Mouse (Mus musculus) MEL (cell line): ENCODE results near the gene Epb41l2. TPM values are rescaled to one million over a fixed set of nuclear protein-coding genes. Genes with fewer than 3 reads are reported as not detected.

Experiments
- DNase-seq: peaks from one replicate; pipeline ENCODE4 v3.0.0; 2011; ENCODE audit warnings: low read depth, low spot score
- H3K27ac ChIP-seq: 2 replicates; pipeline ENCODE4 v1.5.1; 2012; ENCODE audit warnings: low read depth, mild to moderate bottlenecking, control low read depth, low read length, moderate library complexity; ENCODE audit not compliant: control insufficient read depth
- H3K27me3 ChIP-seq, 2 experiments: fragments of 150-350 bp in 1 of 2; sonication (generic) in 1 of 2; 2 replicates each; pipeline ENCODE4 v1.6.1; 2012; ENCODE audit warnings: low read length in 2 of 2, mild to moderate bottlenecking in 2 of 2, improper control_type of control experiment in 1 of 2, moderate library complexity in 1 of 2; ENCODE audit not compliant: insufficient read depth in 2 of 2, control insufficient read depth in 1 of 2
- H3K36me3 ChIP-seq, 2 experiments: 2 replicates each; pipeline ENCODE4 v1.6.1; 2012 to 2014; ENCODE audit warnings: low read length in 2 of 2, improper control_type of control experiment in 1 of 2, inconsistent platforms in 1 of 2, mild to moderate bottlenecking in 1 of 2; ENCODE audit not compliant: insufficient read depth in 2 of 2, control insufficient read depth in 1 of 2
- H3K4me1 ChIP-seq, 2 experiments: fragments of 150-350 bp in 1 of 2; sonication (generic) in 1 of 2; 2 replicates each; pipeline ENCODE4 v1.6.1; 2012; ENCODE audit warnings: low read length in 2 of 2, improper control_type of control experiment in 1 of 2, mild to moderate bottlenecking in 1 of 2; ENCODE audit not compliant: insufficient read depth in 2 of 2, control insufficient read depth in 1 of 2
- H3K4me3 ChIP-seq, 2 experiments: fragments of 150-350 bp in 1 of 2; sonication (generic) in 1 of 2; 2 replicates each; pipeline ENCODE4 v1.5.1; 2012; ENCODE audit warnings: low read depth in 2 of 2, low read length in 2 of 2, mild to moderate bottlenecking in 2 of 2, moderate library complexity in 2 of 2, control low read depth in 1 of 2, improper control_type of control experiment in 1 of 2; ENCODE audit not compliant: control insufficient read depth in 1 of 2, insufficient read depth in 1 of 2
- H3K79me2 ChIP-seq: 2 replicates; pipeline ENCODE4 v1.6.1; 2012; ENCODE audit warnings: mild to moderate bottlenecking, low read length, moderate library complexity; ENCODE audit not compliant: control insufficient read depth, poor library complexity, insufficient read depth
- H3K9ac ChIP-seq: 2 replicates; pipeline ENCODE4 v1.6.1; 2012; ENCODE audit warnings: low read depth, mild to moderate bottlenecking, control low read depth, low read length, moderate library complexity; ENCODE audit not compliant: control insufficient read depth, poor library complexity, severe bottlenecking
- H3K9me3 ChIP-seq: fragments of 150-350 bp; sonication (generic); replicated peaks from 2 replicates; pipeline ENCODE4 v1.6.1; 2012; ENCODE audit warnings: mild to moderate bottlenecking, low read length, improper control_type of control experiment, moderate library complexity; ENCODE audit not compliant: insufficient read depth
- BHLHE40 ChIP-seq: IDR thresholded peaks from 2 replicates; pipeline ENCODE4 v1.6.1; 2012; ENCODE audit warnings: low read depth, mild to moderate bottlenecking, inconsistent platforms, low read length, improper control_type of control experiment, borderline replicate concordance
- CHD2 ChIP-seq: IDR thresholded peaks from 2 replicates; pipeline ENCODE4 v1.6.1; 2011; ENCODE audit warnings: low read length, improper control_type of control experiment
- EP300 ChIP-seq, 2 experiments: IDR thresholded peaks; 2 replicates each; pipeline ENCODE4 v1.6.1; 2011; ENCODE audit warnings: improper control_type of control experiment in 2 of 2, low read length in 2 of 2, low read depth in 1 of 2, mild to moderate bottlenecking in 1 of 2
- GABPA ChIP-seq: IDR thresholded peaks from 2 replicates; pipeline ENCODE4 v1.6.1; 2012; ENCODE audit warnings: low read depth, mild to moderate bottlenecking, inconsistent platforms, low read length, improper control_type of control experiment, moderate library complexity
- GATA1 ChIP-seq: IDR thresholded peaks from 2 replicates; pipeline ENCODE4 v1.6.1; 2011; ENCODE audit warnings: low read depth, low read length, improper control_type of control experiment
- HCFC1 ChIP-seq: IDR thresholded peaks from 2 replicates; pipeline ENCODE4 v1.6.1; 2012; ENCODE audit warnings: low read depth, mild to moderate bottlenecking, inconsistent platforms, low read length, improper control_type of control experiment, moderate library complexity
- JUND ChIP-seq: IDR thresholded peaks from 2 replicates; pipeline ENCODE4 v1.6.1; 2011; ENCODE audit warnings: low read depth, mild to moderate bottlenecking, improper control_type of control experiment, low read length
- MAFK ChIP-seq: IDR thresholded peaks from 2 replicates; pipeline ENCODE4 v1.6.1; 2011; ENCODE audit warnings: low read depth, mild to moderate bottlenecking, low read length, improper control_type of control experiment, borderline replicate concordance
- MAX ChIP-seq: IDR thresholded peaks from 2 replicates; pipeline ENCODE4 v1.6.1; 2011; ENCODE audit warnings: low read length, improper control_type of control experiment
- MAZ ChIP-seq: IDR thresholded peaks from 2 replicates; pipeline ENCODE4 v1.6.1; 2012; ENCODE audit warnings: low read depth, mild to moderate bottlenecking, inconsistent platforms, low read length, improper control_type of control experiment
- MEF2A ChIP-seq: IDR thresholded peaks from 2 replicates; pipeline ENCODE4 v1.6.1; 2014; ENCODE audit warnings: low read depth, mild to moderate bottlenecking, inconsistent platforms, low read length, improper control_type of control experiment; ENCODE audit not compliant: poor library complexity, insufficient replicate concordance, severe bottlenecking; ENCODE audit errors: extremely low read depth
- MXI1 ChIP-seq: IDR thresholded peaks from 2 replicates; pipeline ENCODE4 v1.6.1; 2011; ENCODE audit warnings: mild to moderate bottlenecking, low read depth, low read length, improper control_type of control experiment
- MYC ChIP-seq: IDR thresholded peaks from 2 replicates; pipeline ENCODE4 v1.6.1; 2011; ENCODE audit warnings: low read depth, mild to moderate bottlenecking, low read length, improper control_type of control experiment, moderate library complexity
- NRF1 ChIP-seq: IDR thresholded peaks from 2 replicates; pipeline ENCODE4 v1.6.1; 2014; ENCODE audit warnings: low read depth, mild to moderate bottlenecking, inconsistent platforms, low read length, improper control_type of control experiment, moderate library complexity; ENCODE audit not compliant: poor library complexity, insufficient read depth, severe bottlenecking
- RAD21 ChIP-seq: IDR thresholded peaks from 2 replicates; pipeline ENCODE4 v1.6.1; 2011; ENCODE audit warnings: mild to moderate bottlenecking, low read depth, low read length, improper control_type of control experiment
- SIN3A ChIP-seq: IDR thresholded peaks from 2 replicates; pipeline ENCODE4 v1.6.1; 2012; ENCODE audit warnings: low read length, improper control_type of control experiment, inconsistent platforms
- TCF12 ChIP-seq: IDR thresholded peaks from 2 replicates; pipeline ENCODE4 v1.6.1; 2014; ENCODE audit warnings: low read depth, mild to moderate bottlenecking, inconsistent platforms, low read length, improper control_type of control experiment, moderate library complexity
- USF1 ChIP-seq: IDR thresholded peaks from 2 replicates; pipeline ENCODE4 v1.6.1; 2014; ENCODE audit warnings: low read depth, mild to moderate bottlenecking, inconsistent platforms, low read length, improper control_type of control experiment, moderate library complexity
- ZKSCAN1 ChIP-seq: IDR thresholded peaks from 2 replicates; pipeline ENCODE4 v1.6.1; 2012; ENCODE audit warnings: low read depth, mild to moderate bottlenecking, inconsistent platforms, low read length, improper control_type of control experiment, moderate library complexity
- ZNF384 ChIP-seq: IDR thresholded peaks from 2 replicates; pipeline ENCODE4 v1.6.1; 2012; ENCODE audit warnings: low read depth, mild to moderate bottlenecking, inconsistent platforms, low read length, improper control_type of control experiment
- polyA plus RNA-seq, 2 experiments: library from polyadenylated mRNA; stranded (reverse) in 1 of 2; unstranded in 1 of 2; fragments of >175 nt in 1 of 2; fragments of >200 nt in 1 of 2; gene quantifications; 2 replicates each; pipeline versions ENCODE4 v1.2.1 to v1.2.4; 2012; ENCODE audit warnings: low replicate concordance in 2 of 2, low read depth in 1 of 2; ENCODE audit not compliant: insufficient read length in 2 of 2, insufficient read depth in 1 of 2, missing spikeins in 1 of 2
- total RNA-seq: library from RNA; depleted of rRNA; stranded (reverse); fragments of 300-350 nt; gene quantifications from 2 replicates; pipeline ENCODE4 v1.2.3, GENCODE M21; 2012

The Epb41l2 gene
- total and polyA plus RNA-seq, 3 experiments = 4.7 to 23.7 TPM; not detected in 1

- H3K27me3 ChIP-seq = no peaks in the 10 kb centered on the region
- TF ChIP-seq MYC (no peak), BHLHE40 (no peak), USF1 (no peak), EP300 (IDR thresholded peaks at IDR 0.05; ENCODE audit: low read depth in 1 of 2, low read length in 2 of 2) (no peak), GABPA (no peak), RAD21 (no peak)
- no peaks in the 10 kb centered on the region for H3K36me3 ChIP-seq
- H3K4me3 ChIP-seq = no peak overlapping the region
- no peaks in the 10 kb centered on the region for H3K9me3 ChIP-seq
- no peak overlapping the region for H3K9ac ChIP-seq
- no peaks in the 10 kb centered on the region for H3K4me1 ChIP-seq
- no peaks in the 10 kb centered on the region for H3K79me2 ChIP-seq
- H3K27ac ChIP-seq = no peak overlapping the region
- no peak for DNase-seq
Observed at GRCm38 (mm10) chr10:25433524-25433923, 73.9 kb downstream of the Epb41l2 start.

GRCm38 (mm10) chr10:25434358-25435044 lies 74.9 kb downstream of the Epb41l2 start:
- Histone ChIP-seq H3K36me3 (no peaks in the 10 kb centered on the region), H3K9me3 (no peaks in the 10 kb centered on the region), H3K79me2 (no peaks in the 10 kb centered on the region), H3K27me3 (no peaks in the 10 kb centered on the region), H3K27ac (no peak overlapping the region), H3K9ac (no peak overlapping the region), H3K4me1 (no peaks in the 10 kb centered on the region), H3K4me3 (no peak overlapping the region)
- TF ChIP-seq CHD2 (no peak), MAFK (no peak), MXI1 (no peak), HCFC1 (no peak), MAZ (no peak), EP300 (IDR thresholded peaks at IDR 0.05; ENCODE audit: low read depth in 1 of 2, low read length in 2 of 2) (no peak), SIN3A (no peak), ZKSCAN1 (no peak), MAX (no peak), JUND (no peak), NRF1 (no peak), GATA1 (no peak), MEF2A (no peak), BHLHE40 (no peak), ZNF384 (no peak), TCF12 (no peak)
- no peak for DNase-seq
